Mouse (Mus musculus) hindbrain, embryonic 12.5 days (tissue): ENCODE results near the gene Ndufc1. TPM values are rescaled to one million over a fixed set of nuclear protein-coding genes. Genes with fewer than 3 reads are reported as not detected.
"Not testable (repeated sequence)": the region's sequence is repeated elsewhere in the genome, so short reads cannot be mapped to it uniquely, and the experiment has no call there.

ENCODE experiments used
- ATAC-seq: fragments of 200-750 bp; cut with Nextera tagmentation; 2 replicates; pipeline ENCODE4 v1.8.0; 2017; ENCODE audit warnings: moderate TSS enrichment; ENCODE audit not compliant: low FRiP score
- H3K27ac ChIP-seq: fragments of 300-500 bp; sonication (generic); 2 replicates; pipeline ENCODE4 v1.5.1; 2016; ENCODE audit warnings: mild to moderate bottlenecking
- H3K27me3 ChIP-seq: fragments of 300-500 bp; sonication (generic); 2 replicates; pipeline ENCODE4 v1.6.1; 2016; ENCODE audit warnings: mild to moderate bottlenecking
- H3K36me3 ChIP-seq: fragments of 300-500 bp; sonication (generic); 2 replicates; pipeline ENCODE4 v1.6.1; 2016; ENCODE audit warnings: mild to moderate bottlenecking
- H3K4me1 ChIP-seq: fragments of 300-500 bp; sonication (generic); 2 replicates; pipeline ENCODE4 v1.6.1; 2016
- H3K4me2 ChIP-seq: fragments of 300-500 bp; sonication (generic); replicated peaks from 2 replicates; pipeline ENCODE4 v1.6.1; 2016; ENCODE audit warnings: mild to moderate bottlenecking
- H3K4me3 ChIP-seq: fragments of 300-500 bp; sonication (generic); 2 replicates; pipeline ENCODE4 v1.5.1; 2016; ENCODE audit warnings: mild to moderate bottlenecking
- H3K9ac ChIP-seq: fragments of 300-500 bp; sonication (generic); 2 replicates; pipeline ENCODE4 v1.6.1; 2016; ENCODE audit warnings: mild to moderate bottlenecking, moderate library complexity
- H3K9me3 ChIP-seq: fragments of 300-500 bp; sonication (generic); replicated peaks from 2 replicates; pipeline ENCODE4 v1.6.1; 2016; ENCODE audit warnings: mild to moderate bottlenecking
- WGBS: fragments of 180-500 bp; shearing (Covaris S2); methylation state at CpG from one replicate; pipeline ENCODE4 v1.1.7; 2016; 5-methylcytosine and 5-hydroxymethylcytosine counted together
- polyA plus RNA-seq: library from polyadenylated mRNA; unstranded; fragments of >200 nt; fragmentation: Nextera tagmentation; extraction: Ambion mirVana; gene quantifications from 2 replicates; pipeline ENCODE4 v1.2.1, GENCODE M21; 2016

Gene Ndufc1
- polyA plus RNA-seq, 1 experiment from 2014 or later, result 752 TPM

DNA sequence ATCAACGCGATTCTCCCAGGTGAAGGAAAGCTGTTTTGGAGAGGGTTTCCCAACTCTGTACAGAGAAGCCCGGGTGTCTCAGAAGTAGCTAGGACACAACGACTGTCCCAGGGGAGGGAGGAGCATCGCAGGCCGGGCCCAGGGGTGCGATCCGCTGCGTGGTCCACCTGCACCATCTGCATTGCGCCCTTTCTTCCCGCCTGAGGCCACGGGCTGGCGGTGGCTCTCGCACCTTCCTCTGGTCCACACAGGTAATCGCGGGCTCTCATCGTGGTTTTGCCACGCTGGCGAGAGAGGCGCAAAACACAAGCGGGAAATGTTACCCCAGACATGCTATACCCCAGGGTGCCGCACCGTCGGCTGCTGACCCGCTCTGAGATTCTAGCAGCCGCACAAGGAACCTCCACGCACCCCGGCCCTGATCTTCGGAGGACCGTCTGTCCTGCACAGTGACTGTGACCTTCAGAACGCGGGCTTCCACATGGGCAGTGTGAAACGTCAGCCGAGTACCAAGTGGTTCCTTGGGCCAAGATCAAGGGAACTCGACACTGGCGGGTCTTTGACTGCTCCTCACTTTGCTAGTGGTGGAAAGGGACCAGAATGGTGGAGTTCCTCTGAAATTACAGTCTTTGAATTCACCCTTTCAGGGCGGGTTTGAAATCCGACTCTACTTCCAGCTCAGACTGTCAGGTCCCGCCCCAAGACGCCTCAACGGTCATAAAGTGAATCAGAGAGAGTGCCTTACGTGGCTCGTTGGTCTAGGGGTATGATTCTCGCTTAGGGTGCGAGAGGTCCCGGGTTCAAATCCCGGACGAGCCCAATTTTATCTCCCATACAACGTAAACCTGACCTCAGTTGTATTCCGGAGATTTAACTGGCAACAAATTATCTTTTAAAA lies 49.9 kb downstream of the Ndufc1 start:
- no peaks in the 10 kb centered on the region for H3K36me3 ChIP-seq
- H3K4me3 ChIP-seq, result peak overlapping the region; percentile 47
- H3K4me1 ChIP-seq, result peaks cover 4% of the 10 kb centered on the region
- no peak overlapping the region for H3K27ac ChIP-seq
- ATAC-seq, result peak; percentile 67
- peak overlapping the region; percentile 57 for H3K9ac ChIP-seq
- peaks cover 31% of the 10 kb centered on the region for H3K27me3 ChIP-seq
- H3K4me2 ChIP-seq, result peak overlapping the region; percentile 56
- no peaks in the 10 kb centered on the region for H3K9me3 ChIP-seq
- WGBS, result under 1% methylated on average over 50 of the region's 50 CpGs

DNA sequence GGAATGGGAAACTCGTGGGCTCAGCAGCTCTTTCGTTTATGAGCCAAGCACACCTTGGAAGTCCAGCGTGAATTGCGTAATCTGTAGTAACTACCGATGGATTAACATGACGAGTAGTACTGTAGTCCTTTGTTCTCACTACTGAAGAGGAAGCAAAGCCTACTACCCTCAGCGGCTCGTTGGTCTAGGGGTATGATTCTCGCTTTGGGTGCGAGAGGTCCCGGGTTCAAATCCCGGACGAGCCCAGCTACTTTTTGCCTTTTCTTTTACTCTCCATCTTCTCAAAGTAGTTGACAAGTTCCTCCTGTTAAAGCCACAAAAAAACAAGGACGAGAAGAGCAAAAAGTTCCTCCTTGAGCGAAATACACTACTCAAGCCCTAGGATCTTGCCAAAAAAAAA lies 50.6 kb downstream of the Ndufc1 start:
- H3K4me1 ChIP-seq, result peaks cover 4% of the 10 kb centered on the region
- no peaks in the 10 kb centered on the region for H3K9me3 ChIP-seq
- H3K27me3 ChIP-seq, result peaks cover 27% of the 10 kb centered on the region
- 0 out of 2 replicates have a peak, but pooled peaks have one; percentile 39 for ATAC-seq
- no peak overlapping the region for H3K27ac ChIP-seq
- no peak overlapping the region for H3K9ac ChIP-seq
- H3K4me3 ChIP-seq, result peak overlapping the region; percentile 47
- peak overlapping the region; percentile 56 for H3K4me2 ChIP-seq
- H3K36me3 ChIP-seq, result no peaks in the 10 kb centered on the region
- under 1% methylated on average over 15 of the region's 15 CpGs for WGBS

DNA sequence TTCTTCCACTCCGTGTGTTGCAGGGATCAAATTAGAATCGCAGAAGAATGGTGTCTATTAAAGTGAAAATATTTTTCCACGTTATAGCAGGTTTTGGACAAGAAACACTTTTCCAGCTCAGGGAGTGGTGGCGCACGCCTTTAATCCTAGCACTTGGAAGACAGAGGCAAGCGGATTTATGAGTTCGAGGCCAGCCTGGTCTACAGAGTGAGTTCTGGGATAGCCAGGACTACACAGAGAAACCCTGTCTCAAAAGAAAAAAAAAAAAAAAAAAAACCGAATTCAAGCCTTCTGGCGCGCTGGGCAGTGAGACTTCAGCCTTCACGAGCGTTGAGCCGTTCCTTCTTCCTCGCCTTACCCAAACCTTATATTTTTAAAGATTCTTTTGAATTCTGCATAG lies 51.2 kb downstream of the Ndufc1 start:
- H3K4me3 ChIP-seq, result peak overlapping the region; percentile 47
- peaks cover 4% of the 10 kb centered on the region for H3K4me1 ChIP-seq
- WGBS, result 9% methylated on average over 14 of the region's 14 CpGs
- ATAC-seq, result no peak
- H3K27ac ChIP-seq, result no peak overlapping the region
- no peak overlapping the region for H3K9ac ChIP-seq
- H3K9me3 ChIP-seq, result no peaks in the 10 kb centered on the region
- peak overlapping the region; percentile 56 for H3K4me2 ChIP-seq
- H3K36me3 ChIP-seq, result no peaks in the 10 kb centered on the region
- H3K27me3 ChIP-seq, result peaks cover 27% of the 10 kb centered on the region

DNA sequence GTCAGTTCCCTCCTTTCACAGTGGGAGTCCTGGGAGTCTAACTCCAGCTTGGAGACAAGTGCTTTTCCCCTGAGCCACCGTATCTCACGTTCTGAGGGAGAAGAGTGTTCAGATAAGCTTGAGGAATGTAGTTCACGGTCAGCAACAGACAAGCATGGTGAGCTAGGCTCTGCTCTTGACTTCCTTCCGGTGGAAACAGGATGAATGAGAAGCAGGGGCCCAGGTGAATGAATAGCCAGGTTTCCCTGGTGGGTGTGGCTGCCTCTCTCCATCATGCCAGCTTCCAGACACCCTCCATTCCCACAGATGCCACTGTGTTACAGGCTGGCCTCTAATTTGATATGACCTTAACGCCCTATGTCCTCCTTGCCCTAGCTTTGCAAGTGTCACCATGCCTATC lies 51.7 kb downstream of the Ndufc1 start:
- Histone ChIP-seq H3K27me3 (peaks cover 27% of the 10 kb centered on the region), H3K4me3 (no peak overlapping the region), H3K27ac (no peak overlapping the region), H3K9me3 (no peaks in the 10 kb centered on the region), H3K36me3 (no peaks in the 10 kb centered on the region), H3K9ac (no peak overlapping the region), H3K4me2 (no peak overlapping the region), H3K4me1 (peaks cover 4% of the 10 kb centered on the region)
- WGBS, result 51% methylated on average over 5 of the region's 5 CpGs
- no peak for ATAC-seq

DNA sequence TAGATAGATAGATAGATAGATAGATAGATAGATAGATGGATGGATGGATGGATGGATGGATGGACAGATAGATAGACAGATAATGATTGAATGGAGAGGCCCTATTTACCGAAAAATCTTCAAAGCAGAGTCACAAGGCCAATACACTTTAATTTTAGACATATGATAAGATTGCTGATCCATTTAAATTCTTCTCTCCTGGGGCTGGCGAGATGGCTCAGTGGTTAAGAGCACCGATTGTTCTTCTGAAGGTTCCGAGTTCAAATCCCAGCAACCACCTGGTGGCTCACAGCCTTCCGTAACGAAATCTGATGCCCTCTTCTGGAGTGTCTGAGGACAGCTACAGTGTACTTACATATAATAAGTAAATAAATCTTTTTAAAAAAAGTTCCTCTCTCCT lies 53.8 kb downstream of the Ndufc1 start:
- not testable (repeated sequence) for ATAC-seq, H3K4me2 ChIP-seq, H3K36me3 ChIP-seq, H3K4me1 ChIP-seq, H3K9me3 ChIP-seq, H3K27ac ChIP-seq, H3K4me3 ChIP-seq, H3K9ac ChIP-seq
- H3K27me3 ChIP-seq, result peaks cover 22% of the 10 kb centered on the region
- WGBS, result 88% methylated on average over 6 of the region's 6 CpGs

Other genes with a start within 250 kb of the Ndufc1 start
- gene Noct, start 184.5 kb downstream of the Ndufc1 start, polyA plus RNA-seq, result 18.5 and 19.3 TPM in 2 replicates
- gene Elf2, start 68.3 kb downstream of the Ndufc1 start, polyA plus RNA-seq, result 41.4 and 46.7 TPM in 2 replicates
- gene Mgarp, start 12.2 kb downstream of the Ndufc1 start, polyA plus RNA-seq, result 5.0 and 5.3 TPM in 2 replicates
- 68.1 and 69.0 TPM in 2 replicates for gene Naa15, start 6.2 kb upstream of the Ndufc1 start, polyA plus RNA-seq
- 22.3 and 24.2 TPM in 2 replicates for gene Rab33b, start 74.9 kb upstream of the Ndufc1 start, polyA plus RNA-seq
- gene Setd7, start 151.9 kb upstream of the Ndufc1 start, polyA plus RNA-seq, result 4.5 and 5.0 TPM in 2 replicates